Mouse (Mus musculus) MEL (cell line): ENCODE results near the gene Gm37240. TPM values are rescaled to one million over a fixed set of nuclear protein-coding genes. Genes with fewer than 3 reads are reported as not detected.

Experiments
- DNase-seq: peaks from one replicate; pipeline ENCODE4 v3.0.0; 2011; ENCODE audit warnings: low read depth, low spot score
- H3K27ac ChIP-seq: 2 replicates; pipeline ENCODE4 v1.5.1; 2012; ENCODE audit warnings: low read depth, mild to moderate bottlenecking, control low read depth, low read length, moderate library complexity; ENCODE audit not compliant: control insufficient read depth
- H3K27me3 ChIP-seq, 2 experiments: fragments of 150-350 bp in 1 of 2; sonication (generic) in 1 of 2; 2 replicates each; pipeline ENCODE4 v1.6.1; 2012; ENCODE audit warnings: low read length in 2 of 2, mild to moderate bottlenecking in 2 of 2, improper control_type of control experiment in 1 of 2, moderate library complexity in 1 of 2; ENCODE audit not compliant: insufficient read depth in 2 of 2, control insufficient read depth in 1 of 2
- H3K36me3 ChIP-seq, 2 experiments: 2 replicates each; pipeline ENCODE4 v1.6.1; 2012 to 2014; ENCODE audit warnings: low read length in 2 of 2, improper control_type of control experiment in 1 of 2, inconsistent platforms in 1 of 2, mild to moderate bottlenecking in 1 of 2; ENCODE audit not compliant: insufficient read depth in 2 of 2, control insufficient read depth in 1 of 2
- H3K4me1 ChIP-seq, 2 experiments: fragments of 150-350 bp in 1 of 2; sonication (generic) in 1 of 2; 2 replicates each; pipeline ENCODE4 v1.6.1; 2012; ENCODE audit warnings: low read length in 2 of 2, improper control_type of control experiment in 1 of 2, mild to moderate bottlenecking in 1 of 2; ENCODE audit not compliant: insufficient read depth in 2 of 2, control insufficient read depth in 1 of 2
- H3K4me3 ChIP-seq, 2 experiments: fragments of 150-350 bp in 1 of 2; sonication (generic) in 1 of 2; 2 replicates each; pipeline ENCODE4 v1.5.1; 2012; ENCODE audit warnings: low read depth in 2 of 2, low read length in 2 of 2, mild to moderate bottlenecking in 2 of 2, moderate library complexity in 2 of 2, control low read depth in 1 of 2, improper control_type of control experiment in 1 of 2; ENCODE audit not compliant: control insufficient read depth in 1 of 2, insufficient read depth in 1 of 2
- H3K79me2 ChIP-seq: 2 replicates; pipeline ENCODE4 v1.6.1; 2012; ENCODE audit warnings: mild to moderate bottlenecking, low read length, moderate library complexity; ENCODE audit not compliant: control insufficient read depth, poor library complexity, insufficient read depth
- H3K9ac ChIP-seq: 2 replicates; pipeline ENCODE4 v1.6.1; 2012; ENCODE audit warnings: low read depth, mild to moderate bottlenecking, control low read depth, low read length, moderate library complexity; ENCODE audit not compliant: control insufficient read depth, poor library complexity, severe bottlenecking
- H3K9me3 ChIP-seq: fragments of 150-350 bp; sonication (generic); replicated peaks from 2 replicates; pipeline ENCODE4 v1.6.1; 2012; ENCODE audit warnings: mild to moderate bottlenecking, low read length, improper control_type of control experiment, moderate library complexity; ENCODE audit not compliant: insufficient read depth
- CTCF ChIP-seq, 3 experiments: IDR thresholded peaks in 2 of 3; conservative IDR thresholded peaks in 1 of 3; 2 replicates each; pipeline ENCODE4 v1.5.1; 2011 to 2012; ENCODE audit warnings: low read length in 3 of 3, low read depth in 2 of 3, mild to moderate bottlenecking in 2 of 3, improper control_type of control experiment in 1 of 3, inconsistent platforms in 1 of 3, mixed read lengths in 1 of 3, moderate library complexity in 1 of 3; ENCODE audit not compliant: control insufficient read depth in 1 of 3, insufficient read depth in 1 of 3, poor library complexity in 1 of 3, severe bottlenecking in 1 of 3
- ELF1 ChIP-seq: IDR thresholded peaks from 2 replicates; pipeline ENCODE4 v1.6.1; 2014; ENCODE audit warnings: low read depth, mild to moderate bottlenecking, inconsistent platforms, low read length, improper control_type of control experiment, moderate library complexity
- GATA1 ChIP-seq: IDR thresholded peaks from 2 replicates; pipeline ENCODE4 v1.6.1; 2011; ENCODE audit warnings: low read depth, low read length, improper control_type of control experiment
- JUND ChIP-seq: IDR thresholded peaks from 2 replicates; pipeline ENCODE4 v1.6.1; 2011; ENCODE audit warnings: low read depth, mild to moderate bottlenecking, improper control_type of control experiment, low read length
- MYB ChIP-seq: IDR thresholded peaks from 2 replicates; pipeline ENCODE4 v1.6.1; 2011; ENCODE audit warnings: mild to moderate bottlenecking, low read depth, low read length, improper control_type of control experiment
- MYC ChIP-seq: IDR thresholded peaks from 2 replicates; pipeline ENCODE4 v1.6.1; 2011; ENCODE audit warnings: low read depth, mild to moderate bottlenecking, low read length, improper control_type of control experiment, moderate library complexity
- NRF1 ChIP-seq: IDR thresholded peaks from 2 replicates; pipeline ENCODE4 v1.6.1; 2014; ENCODE audit warnings: low read depth, mild to moderate bottlenecking, inconsistent platforms, low read length, improper control_type of control experiment, moderate library complexity; ENCODE audit not compliant: poor library complexity, insufficient read depth, severe bottlenecking
- POLR2AphosphoS5 ChIP-seq: IDR thresholded peaks from 2 replicates; pipeline ENCODE4 v1.6.1; 2012; ENCODE audit warnings: low read depth, borderline replicate concordance, mild to moderate bottlenecking, inconsistent platforms, low read length, moderate library complexity, mixed read lengths
- RAD21 ChIP-seq: IDR thresholded peaks from 2 replicates; pipeline ENCODE4 v1.6.1; 2011; ENCODE audit warnings: mild to moderate bottlenecking, low read depth, low read length, improper control_type of control experiment
- SMC3 ChIP-seq: IDR thresholded peaks from 2 replicates; pipeline ENCODE4 v1.6.1; 2011; ENCODE audit warnings: low read depth, low read length, improper control_type of control experiment
- TBP ChIP-seq: IDR thresholded peaks from 2 replicates; pipeline ENCODE4 v1.8.0; 2011; ENCODE audit warnings: low read depth, low read length, improper control_type of control experiment
- TCF12 ChIP-seq: IDR thresholded peaks from 2 replicates; pipeline ENCODE4 v1.6.1; 2014; ENCODE audit warnings: low read depth, mild to moderate bottlenecking, inconsistent platforms, low read length, improper control_type of control experiment, moderate library complexity
- UBTF ChIP-seq: IDR thresholded peaks from 2 replicates; pipeline ENCODE4 v1.6.1; 2012; ENCODE audit warnings: low read depth, mild to moderate bottlenecking, inconsistent platforms, low read length, improper control_type of control experiment, moderate library complexity, borderline replicate concordance; ENCODE audit not compliant: insufficient read depth
- USF1 ChIP-seq: IDR thresholded peaks from 2 replicates; pipeline ENCODE4 v1.6.1; 2014; ENCODE audit warnings: low read depth, mild to moderate bottlenecking, inconsistent platforms, low read length, improper control_type of control experiment, moderate library complexity
- USF2 ChIP-seq, 2 experiments: IDR thresholded peaks; 2 replicates each; pipeline ENCODE4 v1.6.1; 2011 to 2012; ENCODE audit warnings: improper control_type of control experiment in 2 of 2, low read length in 2 of 2, borderline replicate concordance in 1 of 2, inconsistent platforms in 1 of 2, low read depth in 1 of 2, mild to moderate bottlenecking in 1 of 2; ENCODE audit not compliant: insufficient read depth in 1 of 2
- ZKSCAN1 ChIP-seq: IDR thresholded peaks from 2 replicates; pipeline ENCODE4 v1.6.1; 2012; ENCODE audit warnings: low read depth, mild to moderate bottlenecking, inconsistent platforms, low read length, improper control_type of control experiment, moderate library complexity
- ZMIZ1 ChIP-seq: IDR thresholded peaks from 2 replicates; pipeline ENCODE4 v1.6.1; 2012; ENCODE audit warnings: low read depth, mild to moderate bottlenecking, inconsistent platforms, low read length, improper control_type of control experiment, moderate library complexity
- ZNF384 ChIP-seq: IDR thresholded peaks from 2 replicates; pipeline ENCODE4 v1.6.1; 2012; ENCODE audit warnings: low read depth, mild to moderate bottlenecking, inconsistent platforms, low read length, improper control_type of control experiment
- polyA plus RNA-seq, 2 experiments: library from polyadenylated mRNA; stranded (reverse) in 1 of 2; unstranded in 1 of 2; fragments of >175 nt in 1 of 2; fragments of >200 nt in 1 of 2; gene quantifications; 2 replicates each; pipeline versions ENCODE4 v1.2.1 to v1.2.4; 2012; ENCODE audit warnings: low replicate concordance in 2 of 2, low read depth in 1 of 2; ENCODE audit not compliant: insufficient read length in 2 of 2, insufficient read depth in 1 of 2, missing spikeins in 1 of 2
- total RNA-seq: library from RNA; depleted of rRNA; stranded (reverse); fragments of 300-350 nt; gene quantifications from 2 replicates; pipeline ENCODE4 v1.2.3, GENCODE M21; 2012

Gm37240 gene
- total and polyA plus RNA-seq, 3 experiments, result 0.04 TPM; not detected in 2

- H3K9ac ChIP-seq, result no peak overlapping the region
- no peaks in the 10 kb centered on the region for H3K4me1 ChIP-seq
- DNase-seq, result no peak
- no peak overlapping the region for H3K27ac ChIP-seq
- no peaks in the 10 kb centered on the region for H3K36me3 ChIP-seq
- no peaks in the 10 kb centered on the region for H3K9me3 ChIP-seq
- H3K27me3 ChIP-seq, result no peaks in the 10 kb centered on the region
- H3K79me2 ChIP-seq, result no peaks in the 10 kb centered on the region
- H3K4me3 ChIP-seq, result no peak overlapping the region
- TF ChIP-seq UBTF, result no peak
- TF ChIP-seq GATA1, result no peak
- TF ChIP-seq ELF1, result no peak
- no peak for TF ChIP-seq ZNF384
- TF ChIP-seq JUND, result no peak
- no peak for TF ChIP-seq USF1
- no peak for TF ChIP-seq POLR2AphosphoS5
- no peak for TF ChIP-seq USF2 (IDR thresholded peaks at IDR 0.05; ENCODE audit: borderline replicate concordance in 1 of 2, insufficient read depth in 1 of 2, low read depth in 1 of 2, low read length in 2 of 2)
- no peak for TF ChIP-seq ZKSCAN1
- TF ChIP-seq CTCF (IDR thresholded peaks at IDR 0.05 in 2 of 3, conservative IDR thresholded peaks at IDR 0.05 in 1 of 3; ENCODE audit: control insufficient read depth in 1 of 3, insufficient read depth in 1 of 3, low read depth in 2 of 3, low read length in 3 of 3, poor library complexity in 1 of 3, severe bottlenecking in 1 of 3), result no peak
- TF ChIP-seq ZMIZ1, result no peak
- no peak for TF ChIP-seq MYC
- TF ChIP-seq TBP, result no peak
Observed at GRCm38 (mm10) chr3:85162430-85162829, 724.9 kb downstream of the Gm37240 start.

GRCm38 (mm10) chr3:85160816-85161215, 726.5 kb downstream of the Gm37240 start:
- Histone ChIP-seq H3K4me1 (no peaks in the 10 kb centered on the region), H3K27me3 (no peaks in the 10 kb centered on the region), H3K27ac (no peak overlapping the region), H3K36me3 (no peaks in the 10 kb centered on the region), H3K9ac (no peak overlapping the region), H3K9me3 (no peaks in the 10 kb centered on the region), H3K4me3 (no peak overlapping the region), H3K79me2 (no peaks in the 10 kb centered on the region)
- DNase-seq, result no peak
- TF ChIP-seq RAD21, result no peak
- no peak for TF ChIP-seq SMC3
- no peak for TF ChIP-seq TCF12
- no peak for TF ChIP-seq POLR2AphosphoS5
- no peak for TF ChIP-seq NRF1
- TF ChIP-seq MYB, result no peak
